Mouse (Mus musculus) spleen, postnatal 36 days (tissue): ENCODE data around the gene Trio.

Experiments
- DNase-seq, 2 experiments: peaks; one replicate each; pipeline ENCODE4 v3.0.0; 2022; ENCODE audit warnings: low spot score in 2 of 2, mixed read lengths in 1 of 2

Gene Trio

DNA sequence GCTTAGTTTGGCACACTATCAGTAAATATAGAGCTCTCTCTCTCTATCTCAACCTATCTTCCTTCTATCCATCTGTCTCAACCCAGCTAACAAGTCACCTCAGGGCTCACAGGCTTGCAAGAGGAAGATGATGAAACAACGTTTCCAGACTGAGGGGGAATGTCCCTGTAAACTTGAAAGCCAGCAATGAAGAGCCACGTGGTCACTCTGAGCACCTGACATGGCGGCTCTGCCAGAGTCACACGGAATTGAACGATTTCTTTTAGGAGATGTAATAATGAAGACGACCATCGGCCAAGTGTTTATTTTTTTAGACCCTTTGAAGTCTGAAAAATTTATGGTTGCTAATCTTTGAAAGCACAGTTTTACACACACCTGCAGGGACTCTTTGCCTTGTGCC lies 251.2 kb downstream of the Trio start:
- DNase-seq = no peak

DNA sequence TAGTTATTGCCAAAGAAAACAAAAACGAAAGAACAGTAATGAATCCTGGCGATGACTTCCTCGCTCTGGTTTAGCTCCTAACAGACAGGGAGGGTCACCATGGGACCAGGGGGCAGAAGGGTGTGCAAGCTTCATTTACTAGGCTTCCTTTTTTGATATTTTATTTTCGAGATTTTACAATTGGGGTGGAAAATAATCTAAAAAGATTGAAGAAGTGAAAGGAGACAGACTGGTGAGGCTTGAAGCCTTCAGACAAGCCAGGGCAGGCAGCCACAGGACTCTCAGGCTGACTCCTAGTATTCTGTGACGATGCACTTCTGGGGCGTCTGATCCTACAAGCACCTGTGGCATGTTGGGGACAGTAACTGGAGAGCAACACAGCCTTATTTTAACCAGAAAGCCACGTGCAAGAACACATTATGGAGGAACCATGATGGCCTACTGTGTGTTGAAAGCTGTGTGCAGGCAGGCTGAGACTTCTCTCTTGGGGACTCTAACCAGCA lies 253.5 kb downstream of the Trio start:
- peak; percentile 55 to 65 for DNase-seq

DNA sequence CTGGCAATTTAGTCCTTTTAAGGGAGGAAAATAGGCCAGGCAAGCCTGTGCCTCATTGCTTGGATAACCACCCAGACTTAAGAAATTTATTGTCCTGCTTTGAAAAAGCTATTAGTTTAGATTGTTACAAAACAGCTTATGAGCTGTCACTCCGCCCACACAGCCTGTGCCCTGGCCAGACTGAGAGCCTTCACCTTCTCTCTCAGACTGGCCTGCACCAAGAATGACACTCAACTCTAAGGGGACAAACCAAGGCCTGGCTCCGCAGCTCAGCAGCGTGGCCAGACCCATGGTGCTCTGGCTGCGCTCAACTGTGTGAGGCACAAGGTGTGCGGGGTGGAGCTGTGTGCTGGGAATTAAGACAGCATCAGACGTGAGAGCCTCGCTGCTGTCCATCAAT lies 254.1 kb downstream of the Trio start:
- no peak for DNase-seq

DNA sequence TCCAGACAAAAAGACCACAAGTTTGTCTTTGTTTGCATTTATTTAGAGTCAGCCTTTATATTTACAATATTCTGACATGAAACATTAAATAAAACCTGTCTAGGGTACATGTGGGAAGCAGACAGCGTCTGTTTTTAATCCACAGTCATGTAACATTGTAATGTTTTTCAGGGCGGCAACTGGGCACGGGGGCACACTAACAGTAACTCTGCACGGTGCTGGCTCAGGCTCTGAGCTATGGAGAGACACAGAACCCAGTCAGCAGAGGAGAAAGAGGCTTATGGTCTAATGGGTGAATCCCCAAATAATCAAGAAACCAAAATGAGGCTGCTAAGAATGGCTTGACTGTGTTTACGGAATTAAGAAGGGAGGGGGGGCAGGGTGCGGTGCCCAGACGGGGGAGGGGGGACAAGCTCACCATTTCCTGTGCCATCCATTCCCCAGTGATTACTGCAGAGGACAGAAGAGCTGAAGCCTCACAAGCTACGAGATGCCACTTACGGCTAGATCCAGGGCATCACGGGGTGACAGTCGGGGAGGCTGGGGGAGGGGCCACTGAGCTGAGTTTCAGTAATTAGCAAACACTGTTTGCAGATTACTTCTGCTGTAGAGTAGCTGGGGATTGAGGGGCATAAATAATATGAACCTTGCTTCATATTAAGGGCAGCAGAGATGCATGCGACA lies 255.0 kb downstream of the Trio start:
- peak; percentile 66 to 67 for DNase-seq

DNA sequence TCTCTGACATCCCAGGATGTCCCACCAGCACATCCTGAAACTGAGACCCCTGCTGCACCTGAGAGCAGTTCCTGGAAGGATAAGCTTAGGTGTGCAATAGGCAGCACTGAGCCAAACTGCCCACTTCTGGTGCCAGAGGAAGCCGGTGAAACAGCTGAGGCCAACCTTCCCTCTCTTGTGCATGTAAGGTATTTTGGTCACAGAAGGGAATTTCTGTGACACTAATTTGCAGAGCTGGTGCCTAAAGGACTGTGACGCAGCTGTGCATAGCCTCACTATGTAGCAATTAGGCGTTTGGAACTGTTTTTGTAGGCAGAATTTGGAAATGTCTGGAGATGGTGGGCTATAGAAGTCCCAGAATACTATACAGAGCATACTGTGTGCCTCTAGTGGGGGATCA lies 264.2 kb downstream of the Trio start:
- no peak for DNase-seq

DNA sequence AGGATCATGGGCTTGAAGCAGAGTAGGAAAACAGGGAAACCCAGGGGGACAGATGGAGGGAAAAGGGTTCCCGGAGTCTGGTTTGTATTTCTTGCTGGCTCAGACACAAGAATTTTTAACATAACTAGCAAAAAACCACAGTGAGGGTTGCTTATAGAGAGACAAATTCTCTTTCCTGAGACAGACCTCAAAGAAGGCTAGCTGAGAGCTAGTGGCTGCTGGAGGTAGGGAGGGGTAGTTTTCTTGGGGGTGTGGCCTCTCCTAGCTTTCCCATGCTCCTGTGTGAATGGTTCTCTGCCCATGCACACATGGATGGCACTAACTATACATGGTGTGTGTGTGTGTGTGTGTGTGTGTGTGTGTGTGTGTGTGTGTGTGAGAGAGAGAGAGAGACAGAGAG lies 265.0 kb downstream of the Trio start:
- DNase-seq = no peak

DNA sequence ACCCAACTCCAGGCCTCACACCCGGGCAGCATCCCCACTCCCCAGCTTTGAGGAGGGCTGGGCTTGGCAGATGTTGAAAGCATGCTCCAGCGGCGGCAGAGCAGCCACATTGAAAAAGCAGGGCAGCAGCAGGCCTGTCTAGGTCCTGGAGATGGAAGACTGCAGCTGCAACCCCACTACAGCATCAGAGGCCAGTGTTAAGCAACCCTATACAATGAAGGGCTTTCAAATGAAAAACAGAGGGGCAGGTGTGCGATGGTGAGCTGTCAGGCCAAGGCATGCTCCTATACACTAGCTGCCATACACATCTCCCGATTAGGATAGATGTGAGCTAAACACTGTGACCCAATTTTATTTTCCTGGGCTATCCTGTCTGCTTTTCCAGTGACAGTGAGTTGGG lies 265.8 kb downstream of the Trio start:
- no peak for DNase-seq

DNA sequence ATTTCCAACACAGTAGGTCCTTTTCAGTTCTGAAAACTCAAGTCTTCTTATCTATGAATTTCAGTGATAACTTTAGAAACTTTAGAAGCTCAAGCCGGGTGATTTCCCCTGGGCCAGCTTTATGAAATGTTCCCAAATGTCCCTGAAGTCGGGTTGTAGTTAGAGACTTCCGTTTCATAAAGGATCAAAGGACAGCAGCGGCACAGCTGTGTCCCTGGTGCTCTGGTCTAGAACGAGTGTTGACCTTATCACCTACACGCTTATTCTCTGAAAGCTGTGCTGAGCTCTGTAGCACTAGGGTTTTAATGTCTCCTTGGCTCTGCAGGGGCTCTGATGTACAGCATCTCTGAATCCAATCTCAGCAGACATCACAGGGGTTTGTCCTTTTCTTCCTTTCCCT lies 267.0 kb downstream of the Trio start:
- no peak for DNase-seq

DNA sequence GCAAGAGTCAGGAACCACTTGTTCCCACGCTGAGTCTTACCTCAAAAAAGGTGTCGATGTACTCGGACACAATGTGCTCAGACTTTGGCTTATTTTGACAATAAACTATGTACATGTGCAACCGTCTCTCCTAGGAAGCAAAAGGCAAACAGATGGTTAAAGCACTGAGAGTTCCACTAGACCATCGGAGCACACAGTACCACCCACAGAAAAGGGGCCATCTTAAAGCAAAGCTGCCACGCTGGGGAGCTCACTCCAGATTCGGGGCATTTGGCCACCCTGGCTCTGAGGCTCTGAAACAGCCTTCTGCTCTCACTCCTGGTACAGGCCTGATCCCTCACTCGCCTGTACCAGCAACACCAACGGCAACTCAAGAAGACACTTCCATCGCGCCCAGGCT lies 269.2 kb downstream of the Trio start:
- DNase-seq = no peak

DNA sequence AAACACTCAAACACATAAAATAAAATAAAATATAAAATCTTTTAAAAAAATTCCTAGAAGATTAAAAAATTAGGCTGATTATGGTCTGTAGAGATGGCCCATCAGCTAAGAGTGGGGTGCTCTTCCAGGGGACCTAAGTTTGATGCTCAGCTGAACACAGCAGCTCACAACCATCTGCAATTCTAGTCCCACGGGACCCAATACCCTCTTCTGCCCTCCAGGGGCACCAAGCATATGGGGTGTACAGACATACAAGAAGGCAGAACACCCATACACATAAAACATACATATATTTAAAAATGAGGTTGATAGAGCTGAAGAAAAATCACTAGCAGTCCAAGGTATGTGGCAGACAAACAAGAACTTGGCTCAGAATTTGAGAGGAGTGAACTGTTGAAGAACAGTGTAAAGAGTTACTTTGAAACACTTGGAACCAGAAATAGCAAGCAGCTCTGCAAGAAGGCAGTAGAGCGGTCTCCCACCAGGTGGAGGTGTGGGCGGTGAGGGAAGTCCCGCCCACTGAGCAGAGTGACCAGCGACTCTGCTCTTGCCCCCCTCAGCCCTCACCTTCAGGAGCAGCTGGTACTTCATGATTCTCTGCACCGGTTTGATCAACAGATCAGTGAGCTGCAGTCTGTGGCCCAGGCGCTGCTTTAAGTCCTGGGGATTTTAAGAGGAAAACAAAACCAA lies 270.9 kb downstream of the Trio start:
- peak; percentile 69 to 74 for DNase-seq

DNA sequence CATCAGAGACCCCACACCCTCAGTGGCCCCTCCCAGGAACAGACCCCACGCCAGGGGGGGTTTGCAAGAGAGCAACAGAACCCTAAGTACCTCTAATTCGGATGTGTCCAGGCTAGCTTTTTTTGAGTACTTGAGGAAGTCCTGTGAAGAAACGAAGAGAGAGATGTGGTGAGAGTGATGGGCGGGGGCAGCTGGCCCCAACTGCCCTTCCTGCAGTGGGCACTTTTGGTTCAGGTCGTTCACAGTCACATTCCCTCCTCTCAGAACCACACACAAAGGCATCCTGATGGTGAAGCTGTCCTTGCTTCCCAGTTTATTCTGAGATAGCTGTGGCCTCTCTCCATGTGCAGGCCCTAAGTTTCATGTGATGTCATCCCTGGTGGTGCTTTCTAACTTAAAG lies 271.7 kb downstream of the Trio start:
- no peak for DNase-seq

DNA sequence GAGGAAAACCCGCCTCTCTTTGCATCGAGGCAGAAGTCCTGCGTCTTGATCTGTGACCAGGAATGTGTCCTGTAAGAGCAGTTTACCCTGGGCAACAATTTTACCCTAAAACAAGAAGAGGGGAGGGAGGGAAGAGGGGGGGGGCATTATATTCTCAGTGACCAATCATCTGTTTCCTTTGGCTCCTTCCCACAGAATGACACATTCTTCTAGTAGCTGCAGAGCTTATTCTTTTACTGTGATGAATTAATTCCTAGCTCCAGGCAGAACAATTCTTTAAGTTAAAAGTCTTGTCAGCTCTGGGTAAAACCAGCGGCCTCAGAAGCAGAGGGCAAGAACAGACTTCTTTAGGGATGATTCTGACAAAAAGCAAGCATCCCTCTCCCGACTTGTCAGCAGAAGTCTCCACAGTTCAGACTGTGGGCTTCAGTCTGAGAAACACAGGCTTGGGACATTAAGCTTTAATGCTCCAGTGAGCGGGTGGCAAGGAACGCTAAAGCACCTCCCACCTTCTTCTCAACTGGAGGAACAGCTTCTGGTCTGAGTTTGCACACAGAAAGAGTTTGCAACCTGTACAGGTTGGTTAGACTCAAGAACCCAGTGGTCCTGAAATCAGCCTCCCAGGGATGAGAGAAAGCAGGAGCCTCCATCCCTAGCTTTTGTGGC lies 272.8 kb downstream of the Trio start:
- no peak for DNase-seq

DNA sequence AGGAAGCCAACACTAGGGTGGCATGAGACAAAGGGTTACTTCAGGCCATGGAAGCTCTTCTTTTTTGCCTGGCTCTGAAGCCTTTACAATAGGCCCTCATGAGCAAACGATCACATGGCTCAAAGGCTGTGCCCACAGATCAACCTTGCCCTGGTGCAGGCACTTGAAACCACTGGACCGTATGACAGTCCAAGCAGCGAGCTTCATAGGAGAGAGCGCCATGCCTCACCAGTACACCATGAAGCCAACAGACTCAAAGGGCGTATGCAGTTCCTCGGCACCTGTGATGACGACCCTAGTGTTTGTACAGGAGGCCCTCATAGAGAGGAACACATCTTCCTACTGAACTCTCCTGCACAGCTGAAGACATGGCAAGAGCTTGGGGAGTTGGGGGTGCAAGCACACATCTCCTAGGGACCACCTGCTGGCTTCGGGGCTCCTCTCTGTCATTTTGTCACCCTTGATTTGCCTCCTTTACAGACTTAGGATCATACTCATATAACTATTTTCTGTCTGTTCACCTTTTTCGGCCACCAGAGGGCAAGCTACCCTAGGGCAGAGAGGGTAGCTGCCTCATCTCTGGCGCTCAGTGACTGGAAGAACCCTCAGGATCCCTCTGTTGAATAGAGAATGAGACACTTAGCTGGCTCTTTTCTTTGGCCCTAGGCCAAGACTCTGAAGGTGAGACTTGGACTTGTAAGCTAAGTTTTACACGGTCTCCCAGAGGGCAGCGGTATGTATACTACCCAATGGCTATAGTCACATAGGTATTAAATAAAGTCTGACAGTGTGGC lies 273.8 kb downstream of the Trio start:
- peak; percentile 60 to 70 for DNase-seq

DNA sequence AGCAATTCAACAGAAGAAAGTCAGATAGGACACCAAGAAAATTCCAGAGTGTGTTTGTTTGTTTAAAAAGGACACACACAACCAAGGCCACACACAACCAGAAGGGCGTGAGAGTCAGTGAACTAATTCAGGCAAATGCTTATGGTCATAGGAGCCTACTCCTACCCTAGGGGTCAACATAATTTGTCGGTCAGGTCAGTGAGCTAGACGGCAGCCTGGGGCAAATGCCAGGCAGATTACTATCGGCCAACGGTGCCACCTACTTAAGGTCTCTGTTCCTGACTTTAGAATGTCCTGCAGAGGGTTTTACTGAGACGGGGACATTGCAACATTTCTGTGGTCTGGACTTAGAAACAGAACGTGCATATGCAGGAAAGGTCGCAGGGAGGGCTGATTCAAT lies 276.9 kb downstream of the Trio start:
- DNase-seq = no peak

DNA sequence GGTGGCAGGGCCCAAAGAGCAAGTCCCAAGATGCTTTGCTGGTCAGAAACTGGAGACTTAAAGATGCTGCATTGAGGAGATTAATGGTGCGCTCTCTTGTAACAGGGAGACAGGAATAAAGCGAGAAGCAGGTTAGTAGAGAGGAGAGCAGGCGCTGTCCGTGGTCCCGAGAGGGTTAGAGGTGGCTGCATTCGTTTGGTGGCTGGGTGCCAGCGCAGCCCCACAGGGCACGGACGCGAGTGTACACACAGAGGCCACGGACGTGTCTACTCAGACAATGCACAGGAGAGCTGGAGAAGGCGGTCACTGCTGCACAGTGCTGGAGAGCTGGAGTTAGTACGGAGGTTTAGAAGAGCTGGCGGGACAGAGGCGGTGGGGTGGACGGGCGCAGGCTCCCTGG lies 278.1 kb downstream of the Trio start:
- DNase-seq = no peak

DNA sequence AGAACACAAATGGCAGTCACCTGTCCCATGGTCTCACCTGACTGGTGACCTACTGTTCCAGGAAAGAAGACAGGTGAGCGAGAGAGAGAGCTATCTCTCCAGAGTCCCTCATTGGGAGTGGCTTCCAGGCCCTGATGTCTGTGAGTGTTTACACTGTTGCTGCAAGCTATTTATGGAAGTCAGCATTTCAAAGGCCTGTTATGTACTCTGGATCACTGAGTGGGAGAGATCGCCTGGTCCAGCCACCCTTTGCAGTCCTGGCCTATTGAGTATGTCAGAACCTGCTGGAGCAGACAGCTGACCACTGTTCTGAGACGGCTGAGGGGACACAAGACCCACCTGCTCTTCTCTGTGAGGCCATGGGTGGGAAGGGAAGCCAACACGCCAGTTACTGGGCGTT lies 280.7 kb downstream of the Trio start:
- no peak for DNase-seq

DNA sequence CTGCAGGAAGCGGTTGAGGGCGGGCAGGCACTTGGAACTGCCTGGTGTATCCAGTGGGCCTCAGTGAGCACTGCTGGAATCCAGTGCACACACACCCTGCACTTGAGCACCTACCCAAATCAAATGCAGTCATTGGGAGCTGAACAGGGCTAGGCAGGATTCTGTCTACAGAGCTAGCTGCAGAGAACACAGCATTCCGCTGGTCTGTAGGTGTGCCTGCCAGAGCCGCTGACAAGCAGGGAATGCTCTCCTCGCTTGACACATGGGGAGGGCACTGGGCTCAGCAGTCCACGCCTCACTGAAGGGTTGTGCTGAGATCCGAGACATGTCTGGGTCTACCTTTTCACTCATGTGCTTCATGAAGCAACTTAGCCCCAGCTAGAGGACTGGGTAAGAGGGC lies 285.6 kb downstream of the Trio start:
- no peak for DNase-seq

DNA sequence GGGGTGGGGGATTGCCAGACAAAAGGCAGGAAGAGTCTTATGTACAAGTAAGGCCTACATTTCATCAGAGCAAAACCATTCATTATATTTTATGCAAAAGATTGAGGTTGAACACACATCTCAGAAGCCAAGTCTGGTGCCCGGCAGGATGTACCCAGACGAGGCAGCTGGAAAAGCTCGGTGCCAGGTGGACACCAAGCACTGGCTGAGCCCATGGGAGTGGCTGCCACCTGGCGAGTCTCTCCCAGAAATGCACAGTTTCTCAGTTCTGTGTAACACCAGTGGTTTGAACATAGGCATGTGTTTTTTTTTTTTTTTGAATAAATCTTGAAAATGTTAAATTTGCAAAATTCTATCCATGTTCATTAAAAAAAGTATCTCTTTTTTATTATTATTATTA lies 293.8 kb downstream of the Trio start:
- DNase-seq = no peak

DNA sequence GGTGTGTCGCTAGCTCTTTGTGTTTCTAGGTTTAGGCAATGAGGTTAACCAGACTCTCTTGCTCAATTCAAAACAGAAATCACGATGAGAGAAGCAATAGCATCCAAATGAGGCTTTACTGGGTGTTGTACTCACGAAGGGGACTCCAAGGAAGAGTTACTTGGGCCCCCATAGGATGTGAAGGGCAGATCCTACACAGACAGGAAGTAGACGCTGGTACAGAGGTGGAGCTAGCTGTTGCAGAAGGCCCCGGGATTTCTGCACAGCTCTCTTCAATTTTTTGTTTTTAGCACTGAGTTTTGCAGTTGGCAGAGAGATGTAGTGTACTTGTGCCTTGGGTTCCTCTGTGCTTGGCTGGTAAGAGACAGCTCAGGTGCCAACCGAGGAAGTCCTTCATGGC lies 299.4 kb downstream of the Trio start:
- no peak for DNase-seq

DNA sequence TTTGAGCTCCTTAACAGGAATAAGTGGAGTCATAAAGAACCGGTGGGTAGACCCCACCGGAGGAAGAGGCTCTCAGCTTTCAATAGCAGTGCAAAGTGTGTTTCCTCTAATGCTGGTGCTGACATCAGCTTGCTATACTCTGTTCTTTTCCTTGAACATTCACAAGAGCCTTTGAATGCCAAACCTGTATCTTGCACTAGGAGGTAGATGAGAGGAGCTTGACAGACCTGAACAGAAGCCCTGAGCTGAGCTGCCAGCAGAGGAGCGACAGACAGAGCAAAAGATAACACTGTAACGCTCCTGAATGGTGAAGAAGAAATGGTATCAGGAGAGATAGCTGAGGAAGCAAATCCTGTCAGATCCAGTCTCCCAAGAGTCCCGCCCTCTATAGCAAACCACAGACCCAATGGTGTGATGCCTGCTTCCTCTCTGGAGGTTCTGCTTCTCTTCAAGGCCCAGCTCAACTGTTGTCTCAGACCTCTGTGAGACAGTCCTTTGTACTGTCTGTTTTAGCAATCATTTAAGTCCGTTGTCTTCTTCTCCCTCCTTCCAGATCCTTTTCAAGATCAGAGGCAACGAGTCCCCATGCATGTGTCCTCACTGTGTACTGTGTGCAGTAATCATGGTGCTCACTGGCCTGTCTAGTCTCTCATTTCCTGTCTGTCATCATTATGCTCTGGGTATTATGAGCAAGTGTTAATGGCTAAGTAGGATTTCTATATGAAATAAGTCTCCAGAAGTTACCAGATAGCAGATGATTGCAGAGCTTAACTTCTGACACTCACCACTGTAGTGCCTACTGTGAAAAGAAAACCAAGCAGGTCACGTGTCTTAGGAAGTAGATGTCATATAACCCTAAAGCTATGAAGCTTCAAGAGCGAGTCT lies 300.6 kb downstream of the Trio start:
- peak in 1 of 2 experiments; percentile 20 for DNase-seq

DNA sequence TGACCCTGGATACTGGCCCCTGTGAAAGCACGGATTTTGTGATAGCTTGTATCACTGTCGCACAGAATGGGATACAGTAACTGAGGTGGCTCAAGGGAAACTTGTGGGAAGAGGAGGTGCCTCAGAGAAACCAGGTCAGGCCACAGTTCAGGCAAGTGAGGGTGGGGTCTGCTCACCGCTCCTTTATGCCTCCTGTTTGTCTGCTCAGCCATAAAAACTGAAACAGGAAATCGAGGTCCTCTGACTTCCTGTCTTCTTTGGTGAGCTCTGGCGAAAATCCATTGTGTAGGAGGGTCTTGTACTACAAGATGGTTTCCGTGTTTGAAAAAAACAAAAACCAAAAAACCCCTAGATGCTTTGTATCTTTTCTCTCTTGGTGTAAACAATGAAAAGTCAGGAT lies 301.4 kb downstream of the Trio start:
- peak; percentile 25 to 27 for DNase-seq
